Mouse (Mus musculus): Measurements from ENCODE around the gene Egf.
"Not testable (repeated sequence)": the region's sequence is repeated elsewhere in the genome, so short reads cannot be mapped to it uniquely, and the experiment has no call there.

Gene Egf

DNA sequence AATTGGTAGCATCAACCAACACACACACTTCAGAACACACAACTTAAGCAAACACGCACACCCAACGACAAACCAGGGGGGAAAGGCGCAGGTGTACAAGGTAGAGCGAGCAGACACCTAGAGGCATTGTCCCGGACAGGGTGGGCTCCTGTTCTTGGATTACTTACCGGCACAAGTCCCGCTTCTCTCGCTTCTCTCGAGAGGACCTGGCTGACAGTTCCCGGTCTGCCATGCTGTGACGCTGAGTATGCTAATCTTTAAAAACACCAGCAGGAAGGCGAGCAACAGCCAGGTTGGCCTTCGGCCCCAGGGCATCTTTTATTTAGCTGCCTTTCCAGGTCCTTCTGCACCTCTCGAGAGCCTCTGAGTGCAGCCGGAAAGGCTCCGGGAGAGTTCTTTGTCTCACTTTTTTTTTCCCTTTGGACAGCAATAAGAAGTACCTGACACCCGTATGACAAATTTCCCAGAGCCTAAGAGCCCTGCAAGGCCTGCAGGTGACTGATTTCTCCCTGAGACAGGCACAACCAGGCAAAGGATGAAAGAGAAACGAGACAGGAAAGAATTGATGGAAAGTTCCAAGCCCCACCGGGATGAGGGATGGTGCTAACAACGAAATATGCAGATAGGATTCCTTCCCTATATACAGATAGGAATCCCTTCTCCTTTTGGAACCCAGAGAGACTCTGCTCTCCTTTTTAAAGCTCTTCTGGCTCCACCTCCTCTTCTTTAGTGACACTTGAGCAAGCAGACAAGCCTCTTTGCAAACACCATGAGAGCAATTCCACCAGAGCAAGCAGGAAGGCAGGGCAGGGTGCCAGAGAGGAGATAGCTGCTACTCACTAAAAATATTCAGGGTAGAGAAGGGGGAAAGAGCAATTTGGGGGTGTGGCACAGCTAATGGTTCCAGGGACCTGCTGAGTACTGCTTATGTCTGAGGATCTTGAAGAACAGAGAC lies at the start of gene Egf:
Gene Egf (minus strand): TSS at position 667 of the 955 bp plus-strand sequence.
- DNase-seq (ENCODE audit: low read depth in 2 of 2, low spot score in 2 of 2): no peak

DNA sequence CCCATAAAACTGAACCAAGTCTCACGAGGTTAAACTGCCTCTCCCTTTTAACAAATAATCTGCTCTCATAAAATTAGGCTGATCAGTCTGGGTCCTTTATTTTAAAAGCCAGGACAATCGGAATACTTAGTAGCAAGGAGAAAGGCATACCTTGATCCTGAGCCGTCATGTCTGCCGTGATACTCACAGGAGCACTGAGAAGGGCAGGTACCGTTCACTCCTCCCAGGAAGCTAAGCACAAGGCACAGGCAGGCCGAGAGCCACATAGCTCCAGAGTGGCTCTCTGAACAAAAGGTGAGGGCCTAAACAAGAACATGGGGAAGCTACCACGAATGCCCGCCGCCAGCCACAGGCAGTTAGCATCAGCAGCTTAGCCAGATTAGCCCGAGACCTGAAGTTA lies 48.6 kb upstream of the Egf start, which contains the start of gene Lrit3:
Gene Lrit3 (minus strand): TSS at position 266 of the 400 bp plus-strand sequence.
- no peak for DNase-seq (ENCODE audit: low read depth in 2 of 2, low spot score in 2 of 2)

DNA sequence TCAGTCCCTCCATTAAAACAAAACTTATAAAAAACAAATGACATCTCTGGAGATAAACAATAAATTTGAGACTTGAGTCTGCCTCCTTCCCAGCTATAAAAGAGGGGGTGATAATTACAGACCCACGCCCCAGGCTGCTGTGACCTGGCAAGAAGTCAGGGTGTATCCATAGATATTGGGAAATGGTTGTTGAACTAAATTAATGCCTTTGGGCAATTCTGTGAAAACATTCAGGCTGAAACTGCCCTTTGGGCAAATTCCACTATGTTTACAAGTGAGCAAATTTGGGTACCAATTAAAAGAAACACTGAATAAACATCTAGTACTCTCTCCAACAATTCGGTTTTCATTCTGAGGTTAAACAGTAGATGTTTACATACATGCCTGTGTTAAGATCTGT lies 43.9 kb upstream of the Egf start:
- no peak for DNase-seq (ENCODE audit: low read depth in 2 of 2, low spot score in 2 of 2)

DNA sequence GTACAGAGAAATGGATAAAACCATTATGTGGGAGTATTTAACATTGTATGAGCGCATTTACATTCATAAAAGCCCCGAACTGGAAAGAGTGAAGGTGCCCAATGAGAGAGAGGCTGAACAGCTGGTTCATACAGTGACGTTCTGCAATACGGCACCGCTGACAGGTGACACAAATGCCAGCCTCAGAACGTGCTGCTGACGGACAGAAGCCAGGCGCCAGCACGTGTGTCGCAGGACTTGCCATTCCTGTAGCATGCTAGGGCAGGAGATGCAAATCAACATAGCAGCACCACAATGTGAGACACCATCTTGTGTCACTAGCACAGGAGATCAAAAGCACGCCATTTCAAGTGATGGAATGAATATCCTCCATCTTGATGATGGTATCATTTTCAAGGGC lies 43.4 kb upstream of the Egf start:
- DNase-seq (ENCODE audit: low read depth in 2 of 2, low spot score in 2 of 2): no peak

DNA sequence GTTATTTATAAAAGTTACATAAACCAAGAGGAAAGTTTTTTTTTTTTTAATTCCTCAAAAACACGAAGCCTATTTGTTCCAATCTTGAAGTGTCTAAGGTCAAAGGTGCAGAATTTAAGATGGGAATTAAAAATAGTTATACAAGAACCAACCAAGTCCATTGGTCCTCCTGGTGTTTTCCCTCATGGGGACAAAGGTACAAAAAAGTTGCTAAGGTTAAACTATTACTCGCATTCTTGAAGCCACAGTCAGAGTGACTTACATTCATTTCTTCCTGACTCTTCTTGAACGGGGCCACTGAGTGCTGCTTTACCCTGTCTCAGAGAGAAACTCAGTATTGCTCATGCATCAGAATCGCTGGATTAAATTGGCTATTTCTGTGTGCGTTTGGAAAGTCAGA lies 42.2 kb upstream of the Egf start:
- no peak for DNase-seq (ENCODE audit: low read depth in 2 of 2, low spot score in 2 of 2)

DNA sequence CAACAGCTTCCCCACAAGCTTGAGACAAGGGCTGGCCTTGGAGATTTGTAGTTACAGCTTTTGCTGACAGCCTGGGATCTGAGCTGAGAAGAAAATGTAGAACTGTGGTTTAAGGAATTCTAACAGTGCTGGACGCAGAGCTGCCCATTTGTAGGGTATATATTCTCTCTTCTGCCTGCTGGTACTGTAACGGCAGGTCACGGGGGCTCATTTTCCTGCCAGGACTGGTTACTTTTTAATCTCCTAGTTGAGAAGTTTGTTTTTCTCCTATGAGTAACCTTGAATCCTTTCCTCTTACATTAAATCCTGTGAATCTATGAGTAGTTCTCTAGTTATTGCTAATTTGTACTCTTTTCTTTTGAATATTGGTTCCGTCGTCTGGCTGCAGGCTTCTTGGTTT lies 38.7 kb upstream of the Egf start:
- no peak for DNase-seq (ENCODE audit: low read depth in 2 of 2, low spot score in 2 of 2)

DNA sequence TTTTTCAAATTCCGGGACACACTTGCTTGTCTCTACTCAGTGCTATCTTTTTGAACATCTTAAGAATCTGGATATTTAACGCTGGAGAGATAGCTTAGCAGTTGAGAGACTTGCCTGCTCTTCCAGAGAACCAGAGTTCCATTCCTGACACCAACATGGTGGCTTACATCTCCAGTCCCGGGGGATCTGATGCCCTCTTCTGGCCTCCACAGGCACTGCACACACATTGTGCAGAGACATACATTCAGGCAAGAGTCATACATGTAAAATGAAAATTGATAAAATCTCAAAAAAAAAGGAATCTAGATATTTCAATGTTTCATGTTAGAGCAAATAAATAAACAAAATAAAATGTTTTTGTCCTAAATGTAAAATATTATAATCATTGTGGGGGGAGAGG lies 27.6 kb upstream of the Egf start:
- no peak for DNase-seq (ENCODE audit: low read depth in 2 of 2, low spot score in 2 of 2)

DNA sequence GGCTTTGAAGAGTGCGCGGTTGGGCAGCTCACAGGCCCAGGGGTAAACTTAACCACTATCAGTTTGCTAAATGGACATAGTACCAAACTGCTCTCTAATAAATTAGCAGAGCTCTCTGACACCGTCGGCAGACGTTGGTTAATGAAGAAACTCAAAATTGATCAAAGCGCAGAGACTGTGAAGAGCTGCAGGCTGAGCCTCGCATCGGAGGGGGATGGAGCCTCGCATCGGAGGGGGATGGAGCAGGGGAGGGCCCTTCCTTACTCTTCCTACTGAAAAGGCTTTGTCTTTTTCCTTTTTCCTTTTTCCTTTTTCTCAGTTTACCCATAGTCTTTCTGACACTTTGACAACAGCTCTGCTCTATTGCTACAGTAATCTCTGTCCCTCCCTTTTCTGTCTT lies 26.3 kb upstream of the Egf start:
- no peak for DNase-seq (ENCODE audit: low read depth in 2 of 2, low spot score in 2 of 2)

DNA sequence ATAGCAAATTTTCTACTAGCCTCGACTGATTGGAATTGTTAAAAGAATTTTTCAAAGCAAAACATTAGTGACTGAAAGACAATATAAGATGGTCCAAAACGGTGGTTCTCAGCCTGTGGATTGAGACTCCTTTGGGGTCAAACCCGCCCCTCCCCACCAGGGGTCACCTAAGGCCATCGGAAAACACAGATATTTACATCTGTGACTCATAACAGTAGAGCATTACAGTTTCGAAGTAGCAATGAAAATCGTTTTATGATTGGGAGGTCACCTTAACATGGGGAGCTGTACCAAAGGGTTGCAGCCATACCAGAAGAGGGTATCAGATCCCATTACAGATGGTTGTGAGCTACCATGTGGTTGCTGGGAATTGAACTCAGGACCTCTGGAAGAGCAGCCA lies 16.1 kb upstream of the Egf start:
- DNase-seq (ENCODE audit: low read depth in 2 of 2, low spot score in 2 of 2): no peak

DNA sequence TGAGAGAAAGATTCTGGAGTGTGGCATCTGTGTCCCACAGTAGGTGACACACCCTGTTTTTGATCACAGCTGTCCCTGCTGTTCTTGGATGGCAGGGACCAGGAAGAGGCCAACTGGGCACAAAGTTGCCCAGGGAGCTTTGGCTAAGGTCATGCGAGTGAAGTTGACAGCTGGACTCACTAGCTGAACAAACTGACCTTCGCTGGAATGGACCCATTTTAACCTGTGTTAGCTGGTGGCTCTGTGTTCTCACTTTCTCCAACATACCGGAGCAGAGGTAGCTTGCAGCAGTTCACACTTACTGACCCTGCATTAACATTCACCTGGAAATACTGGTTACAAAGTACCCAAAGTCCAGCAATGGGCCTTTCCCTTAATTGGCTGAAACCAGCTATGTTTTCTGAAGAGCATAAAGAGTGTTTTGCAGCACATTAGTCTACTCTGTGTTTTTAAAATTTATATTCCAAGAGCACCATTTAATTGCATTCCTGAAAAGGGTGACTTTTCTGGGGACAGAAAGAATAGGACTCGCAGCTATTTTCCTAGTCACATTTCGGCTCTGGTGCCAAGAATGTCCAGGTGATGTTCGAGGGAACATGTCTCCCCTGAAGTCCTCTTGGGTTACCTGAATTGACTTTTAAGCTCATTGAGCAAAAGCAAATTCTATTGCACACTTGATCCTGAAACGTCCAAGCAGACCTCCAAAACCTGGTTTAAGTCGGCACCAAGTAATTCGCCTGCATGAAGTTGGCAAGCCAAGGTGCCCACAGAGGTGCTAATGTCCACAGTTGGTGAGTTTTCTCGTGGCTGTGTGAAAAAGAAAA lies 12.1 kb upstream of the Egf start:
- no peak for DNase-seq (ENCODE audit: low read depth in 2 of 2, low spot score in 2 of 2)

DNA sequence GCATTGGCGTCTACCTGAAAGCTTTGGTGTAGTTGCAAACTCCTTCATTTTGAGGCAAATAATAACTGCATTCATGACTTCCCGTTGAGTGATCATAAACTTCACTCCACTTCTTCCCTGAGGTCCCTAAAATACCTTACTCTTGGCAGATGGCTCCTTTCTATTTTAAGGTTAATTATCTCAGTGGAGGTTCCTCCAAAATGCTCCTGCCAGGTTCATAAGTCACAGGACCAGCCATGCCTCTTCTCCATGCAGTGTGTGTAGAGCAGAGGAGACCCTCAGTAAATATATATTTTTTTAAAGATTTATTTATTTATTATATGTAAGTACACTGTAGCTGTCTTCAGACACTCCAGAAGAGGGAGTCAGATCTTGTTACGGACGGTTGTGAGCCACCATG lies 11.0 kb upstream of the Egf start:
- DNase-seq (ENCODE audit: low read depth in 2 of 2, low spot score in 2 of 2): no peak

DNA sequence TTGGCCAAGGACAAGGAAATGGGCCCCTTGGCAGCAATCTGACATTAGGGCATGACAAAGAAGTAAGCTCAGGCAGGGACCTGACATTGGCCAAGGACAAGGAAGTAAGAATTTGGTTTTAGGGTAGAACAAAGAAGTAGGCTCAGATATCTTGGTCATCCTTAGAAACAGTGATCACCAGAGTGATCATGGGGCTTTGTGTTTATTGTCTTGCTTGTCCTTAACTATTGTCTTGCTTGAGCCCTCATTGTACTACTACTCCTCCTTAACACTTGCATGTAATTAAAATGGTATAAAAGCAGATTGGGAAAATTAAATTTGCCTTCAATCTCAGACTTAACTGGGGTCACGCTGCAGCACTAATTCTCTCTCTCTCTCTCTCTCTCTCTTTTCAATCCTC lies 2.5 kb upstream of the Egf start:
- DNase-seq (ENCODE audit: low read depth in 2 of 2, low spot score in 2 of 2): not testable (repeated sequence)

DNA sequence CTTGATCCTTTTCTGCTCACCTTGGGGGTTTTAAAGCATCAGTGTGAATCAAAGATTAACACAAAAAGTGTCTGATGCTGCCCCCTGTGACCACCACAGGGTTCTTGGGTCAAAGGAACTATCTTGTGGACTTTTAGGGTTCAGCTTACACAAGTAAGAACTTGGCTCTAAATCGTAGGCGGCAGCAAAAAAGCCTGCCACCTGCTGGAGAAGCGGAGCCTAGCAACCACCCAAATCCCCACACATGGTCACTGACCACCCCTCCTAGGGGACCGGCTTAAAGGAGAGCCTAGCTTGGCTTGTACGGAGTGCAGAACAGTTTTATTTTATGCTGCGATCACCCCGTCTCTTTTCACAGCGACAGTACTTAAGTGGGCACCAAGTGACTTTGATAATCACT lies 10.3 kb downstream of the Egf start:
- peak; percentile 35 to 37 for DNase-seq (ENCODE audit: low read depth in 2 of 2, low spot score in 2 of 2)

DNA sequence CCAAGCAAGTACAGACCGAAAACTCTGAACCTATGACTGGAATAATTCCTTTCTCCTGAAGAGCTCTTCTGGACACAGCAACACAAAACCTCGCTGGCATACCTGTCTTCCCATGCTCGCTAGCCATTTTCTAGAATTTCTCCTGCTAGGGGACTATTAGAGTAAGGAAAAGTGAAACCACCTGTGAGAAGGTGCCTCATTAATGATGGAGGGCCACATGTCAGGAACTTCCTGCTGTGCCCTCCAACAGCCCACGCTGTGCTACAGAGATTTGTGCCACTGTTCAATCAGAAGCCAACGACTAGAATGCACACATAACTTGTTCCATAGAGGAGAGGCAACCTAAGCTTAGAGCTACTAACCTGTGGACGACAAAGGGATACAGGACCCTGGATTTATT lies 12.3 kb downstream of the Egf start:
- DNase-seq (ENCODE audit: low read depth in 2 of 2, low spot score in 2 of 2): no peak

DNA sequence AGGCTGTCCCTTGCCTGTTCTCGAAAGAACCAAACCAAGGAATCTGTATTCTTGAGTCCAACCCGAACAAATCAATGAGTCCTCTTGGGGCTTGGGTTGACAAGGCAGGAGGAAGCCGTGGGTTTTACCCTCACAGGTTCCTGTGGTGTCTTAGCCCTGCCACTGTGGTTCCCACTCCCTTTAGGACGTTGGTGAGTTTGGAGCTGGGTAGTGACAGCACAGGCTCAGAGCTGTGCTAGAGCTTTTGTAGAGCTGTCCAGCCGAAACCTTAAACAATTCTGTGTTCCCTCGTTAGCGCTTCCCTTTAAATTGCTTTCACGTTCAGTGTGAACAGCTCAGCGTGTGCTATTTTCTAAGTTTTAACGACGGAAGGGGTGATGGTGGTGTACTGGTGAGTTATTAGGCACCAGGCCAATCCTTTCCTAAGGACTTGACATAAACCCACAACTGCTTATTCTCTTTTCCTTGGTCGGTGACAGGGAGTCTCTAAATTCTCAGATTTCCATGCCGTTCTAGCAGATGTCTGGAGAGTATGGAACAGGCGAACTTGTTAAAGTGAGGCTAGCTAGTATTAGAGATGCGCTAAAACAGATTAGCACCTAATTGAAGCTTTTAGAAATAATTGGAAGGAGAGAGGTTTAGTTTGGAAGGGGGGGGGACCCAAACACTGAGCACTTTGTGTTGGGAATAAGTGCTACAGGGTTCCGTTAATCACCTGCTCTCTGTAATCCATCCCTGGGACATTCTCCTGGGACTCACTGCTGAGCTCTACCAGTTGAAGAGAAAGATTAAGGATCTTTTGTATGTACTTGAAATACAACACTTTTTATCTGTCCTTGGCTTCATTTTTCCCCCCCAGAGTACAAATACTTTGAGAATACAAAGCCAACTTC lies 16.6 kb downstream of the Egf start:
- DNase-seq (ENCODE audit: low read depth in 2 of 2, low spot score in 2 of 2): no peak

DNA sequence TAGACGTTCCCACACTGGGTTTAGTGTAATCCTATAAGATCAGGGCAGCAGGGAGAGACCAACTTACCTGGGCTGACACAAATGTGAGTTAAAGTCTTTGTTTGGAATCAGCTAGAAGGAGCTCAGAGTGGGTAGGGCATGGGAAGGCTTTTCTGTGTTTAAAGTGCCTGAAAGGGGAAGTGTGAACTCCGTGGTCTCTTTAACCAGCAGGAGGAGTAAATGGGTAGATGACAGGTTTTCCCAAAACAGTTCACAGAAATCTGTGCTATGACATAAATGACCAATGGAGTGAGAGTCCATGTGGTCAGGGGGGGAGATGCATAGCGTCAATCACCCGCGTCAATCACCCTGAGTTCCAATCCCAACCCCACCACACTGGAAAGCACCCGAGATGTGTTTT lies 23.5 kb downstream of the Egf start:
- DNase-seq (ENCODE audit: low read depth in 2 of 2, low spot score in 2 of 2): no peak

DNA sequence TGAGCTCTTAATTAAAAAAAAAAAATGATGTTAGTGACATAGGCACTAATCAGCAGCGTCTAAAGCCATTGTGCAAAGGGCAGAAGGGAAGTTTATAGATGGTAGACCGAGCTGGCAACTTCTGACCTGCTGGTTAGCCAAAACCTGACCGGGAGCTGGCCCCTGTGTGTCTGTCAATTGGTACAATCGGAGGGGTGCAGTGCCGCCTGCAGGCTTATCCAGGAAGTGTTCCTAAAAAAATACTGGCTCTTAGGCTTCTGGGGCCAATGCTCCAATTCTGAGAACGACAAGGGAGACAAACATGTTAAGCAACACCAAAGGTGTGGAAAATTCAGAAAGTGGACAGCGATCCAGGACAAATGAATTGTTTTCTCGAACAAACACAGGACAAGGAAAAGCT lies 24.7 kb downstream of the Egf start:
- DNase-seq (ENCODE audit: low read depth in 2 of 2, low spot score in 2 of 2): peak; percentile 6 to 8

DNA sequence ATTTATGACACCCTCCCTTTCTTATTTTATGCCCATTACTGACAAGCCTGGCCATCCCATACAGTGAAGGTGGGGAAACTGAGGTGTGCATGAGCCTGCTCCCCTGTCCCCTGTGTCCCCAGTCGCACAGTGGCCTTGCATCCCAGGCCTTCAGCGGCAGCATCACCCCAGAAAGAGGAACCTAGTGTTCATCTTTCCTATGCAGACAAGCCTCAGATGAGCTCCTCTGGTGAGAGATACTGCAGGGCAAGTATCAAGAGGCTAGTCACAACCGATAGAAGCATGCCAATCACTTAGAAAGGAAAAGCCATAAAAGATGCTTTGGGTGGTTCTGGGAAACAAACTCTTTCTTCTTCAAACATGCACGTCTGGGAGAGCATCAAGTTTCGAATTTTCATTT lies 25.2 kb downstream of the Egf start:
- no peak for DNase-seq (ENCODE audit: low read depth in 2 of 2, low spot score in 2 of 2)

DNA sequence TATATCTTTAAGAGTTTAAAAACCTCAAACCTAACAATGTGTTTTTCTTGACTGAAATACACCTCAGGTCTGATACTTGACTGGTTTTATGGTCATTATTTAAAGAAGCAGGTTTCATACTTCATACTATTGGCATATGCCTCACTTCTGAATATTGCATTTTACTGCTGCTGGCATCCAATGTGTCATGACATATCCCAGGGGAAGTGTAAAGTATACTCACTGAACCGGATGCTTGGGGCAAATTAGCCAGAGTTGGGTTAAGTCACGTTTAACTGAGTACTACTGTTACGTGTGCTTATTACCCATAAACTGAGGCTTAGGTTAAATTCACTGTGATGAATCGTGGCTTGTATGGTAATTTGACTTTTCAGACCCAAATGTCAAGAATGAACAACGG lies 29.5 kb downstream of the Egf start:
- no peak for DNase-seq (ENCODE audit: low read depth in 2 of 2, low spot score in 2 of 2)

DNA sequence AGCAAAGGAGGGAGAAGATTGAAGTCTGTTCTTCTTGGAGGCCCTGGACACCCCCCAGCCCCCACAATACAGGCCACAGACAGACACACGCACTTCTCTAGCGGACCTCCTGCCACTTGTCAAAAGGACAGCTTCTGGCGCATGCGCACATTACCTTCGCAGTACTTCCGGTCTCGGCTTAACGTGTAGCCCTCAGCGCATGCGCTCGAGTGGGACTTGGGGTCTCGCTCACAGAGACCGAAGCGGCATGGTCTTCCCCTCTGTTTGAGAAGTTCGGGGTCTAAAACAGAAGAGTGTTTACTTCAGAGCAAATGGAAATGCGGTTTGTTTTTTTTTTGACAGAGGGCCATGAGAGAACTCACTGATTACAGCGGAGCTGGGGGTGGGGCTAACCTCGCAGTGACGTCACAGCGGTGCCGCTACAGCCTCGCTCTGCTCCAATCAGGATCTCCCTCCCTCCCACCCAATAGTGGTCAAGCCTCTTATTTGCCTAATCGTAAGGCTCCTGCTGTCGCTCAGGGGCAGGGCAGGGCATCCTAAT lies 30.1 kb downstream of the Egf start:
- DNase-seq (ENCODE audit: low read depth in 2 of 2, low spot score in 2 of 2): peak; percentile 87 to 88

DNA sequence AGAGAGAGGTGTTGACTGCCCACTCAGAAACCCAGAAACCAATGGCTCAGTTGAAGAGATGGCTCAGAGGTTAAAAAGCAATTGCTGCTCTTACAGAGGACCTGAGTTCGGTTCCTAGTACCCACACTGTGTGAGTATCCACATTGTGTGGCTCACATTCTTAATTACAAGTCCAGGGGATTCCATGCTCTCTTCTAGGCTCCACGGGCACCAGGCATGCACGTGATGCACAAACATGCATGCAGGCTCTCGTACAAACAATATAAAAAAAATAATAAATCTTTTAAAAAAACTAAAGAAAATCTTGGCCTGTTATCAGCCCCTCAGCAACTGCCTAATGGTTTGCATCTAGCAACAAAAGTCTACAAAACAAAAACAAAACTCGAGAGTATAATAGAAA lies 30.6 kb downstream of the Egf start:
- DNase-seq (ENCODE audit: low read depth in 2 of 2, low spot score in 2 of 2): no peak

Data from CD8-positive naive resting alpha-beta T cell, adult 2 months (primary cell).